Mouse (Mus musculus) heart, adult 2 months (tissue): ENCODE results near the gene Tmem45a.

Experiments
- CTCF ChIP-seq: fragments of 200-600 bp; IDR thresholded peaks from 2 replicates; pipeline ENCODE4 v1.8.1; 2022; ENCODE audit warnings: antibody characterized with exemption, mild to moderate bottlenecking, moderate library complexity
- EP300 ChIP-seq: fragments of 200-500 bp; IDR thresholded peaks from 2 replicates; pipeline ENCODE4 v1.6.1; 2011; ENCODE audit warnings: low read depth, low read length, control low read depth; ENCODE audit not compliant: insufficient read depth
- POLR2A ChIP-seq: fragments of 200-500 bp; IDR thresholded peaks from 2 replicates; pipeline ENCODE4 v1.6.1; 2011; ENCODE audit warnings: mild to moderate bottlenecking, low read depth, low read length, control low read depth; ENCODE audit not compliant: insufficient read depth

GRCm38 (mm10) chr16:56920102-56920657 is 34.2 kb upstream of the Tmem45a start:
- TF ChIP-seq EP300 (no peak), POLR2A (no peak), CTCF (peak; percentile 86)
